Mouse (Mus musculus) C2C12 (cell line): ENCODE measurements around the gene Clpp.

ENCODE experiments used
- CTCF ChIP-seq: IDR thresholded peaks from one replicate; pipeline ENCODE4 v1.5.1; 2011; ENCODE audit not compliant: control insufficient read depth, insufficient read depth, insufficient read length
- MAX ChIP-seq: IDR thresholded peaks from one replicate; pipeline ENCODE4 v1.6.1; 2011; ENCODE audit warnings: mild to moderate bottlenecking, control low read depth
- MYOG ChIP-seq: IDR thresholded peaks from one replicate; pipeline ENCODE4 v1.6.1; 2011; ENCODE audit not compliant: control insufficient read depth, insufficient read length; ENCODE audit errors: extremely low read depth
- USF1 ChIP-seq: IDR thresholded peaks from one replicate; pipeline ENCODE4 v1.6.1; 2011; ENCODE audit warnings: low read depth, mild to moderate bottlenecking, control low read depth, moderate library complexity

DNA sequence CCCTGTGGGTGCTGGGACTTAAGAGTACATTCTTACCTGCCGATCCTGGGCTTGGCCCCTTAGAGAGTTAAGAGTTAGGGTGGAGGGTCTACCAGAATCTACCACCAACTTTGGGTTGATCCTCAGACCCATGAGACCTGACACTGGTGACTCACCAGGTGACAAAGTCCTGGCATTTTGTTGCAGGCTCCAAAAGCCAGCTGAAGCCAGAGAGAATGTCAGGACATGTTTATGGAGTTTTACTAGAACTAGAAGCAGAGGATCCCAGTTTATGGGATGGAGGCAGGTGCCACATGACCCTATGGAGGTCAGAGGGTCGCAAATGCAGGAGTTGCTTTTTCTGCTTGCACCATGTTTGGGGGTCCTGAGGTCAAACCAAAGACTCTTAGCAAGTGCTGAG, 6.4 kb downstream of the Clpp start:
- TF ChIP-seq CTCF (no peak), USF1 (no peak), MAX (no peak), MYOG (no peak)
